Mouse (Mus musculus): ENCODE measurements at regions not wholly inside any gene's neighbourhood (a gene's known extent, or its start where the extent isn't known, plus 50 kb on each side); places are given as distances from the start of the nearest gene placed in this dataset.

GRCm38 (mm10) chr12:93136395-93136794 lies 1287.4 kb upstream of the Sel1l start:
- no peak for ATAC-seq (ENCODE audit: borderline replicate concordance, extremely low read depth, low FRiP score, low TSS enrichment)
- 82% methylated on average over 5 of the region's 5 CpGs for WGBS
- H3K9me3 ChIP-seq = no peaks in the 10 kb centered on the region

GRCm38 (mm10) chr12:93122216-93122615 lies 1273.3 kb upstream of the Sel1l start:
- Histone ChIP-seq H3K27me3 (no peaks in the 10 kb centered on the region), H3K36me3 (no peaks in the 10 kb centered on the region), H3K9me3 (no peaks in the 10 kb centered on the region), H3K4me1 (no peaks in the 10 kb centered on the region), H3K9ac (no peak overlapping the region), H3K4me2 (no peak overlapping the region), H3K4me3 (no peak overlapping the region), H3K27ac (no peak overlapping the region)
- 92% methylated on average over 2 of the region's 2 CpGs for WGBS
- no peak for ATAC-seq (ENCODE audit: borderline replicate concordance, extremely low read depth, low FRiP score, low TSS enrichment)

More at GRCm38 (mm10) chr12:93136395-93136794, 1287.4 kb upstream of the Sel1l start:
- Histone ChIP-seq H3K36me3 (no peaks in the 10 kb centered on the region), H3K4me2 (no peak overlapping the region), H3K27ac (no peak overlapping the region), H3K4me1 (no peaks in the 10 kb centered on the region), H3K9ac (no peak overlapping the region), H3K27me3 (no peaks in the 10 kb centered on the region), H3K4me3 (no peak overlapping the region)

- 52% methylated on average over 5 of the region's 5 CpGs for WGBS
- Histone ChIP-seq H3K27ac (no peak overlapping the region), H3K4me2 (no peak overlapping the region), H3K4me3 (no peak overlapping the region), H3K9ac (no peak overlapping the region), H3K27me3 (no peaks in the 10 kb centered on the region), H3K4me1 (no peaks in the 10 kb centered on the region), H3K36me3 (no peaks in the 10 kb centered on the region), H3K9me3 (no peaks in the 10 kb centered on the region)
- ATAC-seq (ENCODE audit: borderline replicate concordance, extremely low read depth, low FRiP score, low TSS enrichment) = no peak; the same call in 1 of the 2 replicates
Measured at GRCm38 (mm10) chr12:93088031-93088790, 1239.3 kb upstream of the Sel1l start.

- H3K4me3 ChIP-seq = no peak overlapping the region
- H3K27ac ChIP-seq = no peak overlapping the region
- no peak for ATAC-seq (ENCODE audit: borderline replicate concordance, extremely low read depth, low FRiP score, low TSS enrichment)
- 66% methylated on average over 1 of the region's 1 CpGs for WGBS
- H3K4me1 ChIP-seq = no peaks in the 10 kb centered on the region
- H3K9me3 ChIP-seq = no peaks in the 10 kb centered on the region
- no peak overlapping the region for H3K9ac ChIP-seq
- no peak overlapping the region for H3K4me2 ChIP-seq
- no peaks in the 10 kb centered on the region for H3K36me3 ChIP-seq
- no peaks in the 10 kb centered on the region for H3K27me3 ChIP-seq
Measured at GRCm38 (mm10) chr12:93063864-93064263, 1214.9 kb upstream of the Sel1l start.

- no peak for ATAC-seq (ENCODE audit: borderline replicate concordance, extremely low read depth, low FRiP score, low TSS enrichment)
- no peak overlapping the region for H3K4me3 ChIP-seq
- no peak overlapping the region for H3K9ac ChIP-seq
- no peak overlapping the region for H3K4me2 ChIP-seq
- no peaks in the 10 kb centered on the region for H3K9me3 ChIP-seq
- H3K27ac ChIP-seq = no peak overlapping the region
- no peaks in the 10 kb centered on the region for H3K4me1 ChIP-seq
- H3K36me3 ChIP-seq = no peaks in the 10 kb centered on the region
- no peaks in the 10 kb centered on the region for H3K27me3 ChIP-seq
Measured at GRCm38 (mm10) chr12:93019633-93020032, 1170.7 kb upstream of the Sel1l start.

- H3K4me2 ChIP-seq = no peak overlapping the region
- H3K27me3 ChIP-seq = no peaks in the 10 kb centered on the region
- H3K9me3 ChIP-seq = no peaks in the 10 kb centered on the region
- no peak for ATAC-seq (ENCODE audit: borderline replicate concordance, extremely low read depth, low FRiP score, low TSS enrichment)
- no peak overlapping the region for H3K9ac ChIP-seq
- H3K4me3 ChIP-seq = no peak overlapping the region
- no peaks in the 10 kb centered on the region for H3K36me3 ChIP-seq
- H3K27ac ChIP-seq = no peak overlapping the region
- no peaks in the 10 kb centered on the region for H3K4me1 ChIP-seq
Measured at GRCm38 (mm10) chr12:93011583-93011982, 1162.6 kb upstream of the Sel1l start.

GRCm38 (mm10) chr12:93006844-93007365 lies 1157.9 kb upstream of the Sel1l start:
- 37% methylated on average over 2 of the region's 2 CpGs for WGBS
- H3K36me3 ChIP-seq = no peaks in the 10 kb centered on the region
- no peak for ATAC-seq (ENCODE audit: borderline replicate concordance, extremely low read depth, low FRiP score, low TSS enrichment)
- H3K4me3 ChIP-seq = no peak overlapping the region
- no peak overlapping the region for H3K27ac ChIP-seq
- H3K9me3 ChIP-seq = no peaks in the 10 kb centered on the region
- H3K4me2 ChIP-seq = no peak overlapping the region
- no peak overlapping the region for H3K9ac ChIP-seq
- no peaks in the 10 kb centered on the region for H3K27me3 ChIP-seq
- H3K4me1 ChIP-seq = no peaks in the 10 kb centered on the region

GRCm38 (mm10) chr12:93003125-93003524 lies 1154.2 kb upstream of the Sel1l start:
- WGBS = 78% methylated on average over 4 of the region's 4 CpGs
- H3K4me2 ChIP-seq = no peak overlapping the region
- ATAC-seq (ENCODE audit: borderline replicate concordance, extremely low read depth, low FRiP score, low TSS enrichment) = no peak

GRCm38 (mm10) chr12:92975698-92976097 lies 1126.7 kb upstream of the Sel1l start:
- no peak for ATAC-seq (ENCODE audit: borderline replicate concordance, extremely low read depth, low FRiP score, low TSS enrichment)
- Histone ChIP-seq H3K27ac (no peak overlapping the region), H3K36me3 (no peaks in the 10 kb centered on the region), H3K4me1 (no peaks in the 10 kb centered on the region), H3K9ac (no peak overlapping the region), H3K9me3 (no peaks in the 10 kb centered on the region), H3K4me3 (no peak overlapping the region), H3K27me3 (no peaks in the 10 kb centered on the region), H3K4me2 (no peak overlapping the region)
- 80% methylated on average over 3 of the region's 3 CpGs for WGBS

More at GRCm38 (mm10) chr12:93003125-93003524, 1154.2 kb upstream of the Sel1l start:
- Histone ChIP-seq H3K27ac (no peak overlapping the region), H3K36me3 (no peaks in the 10 kb centered on the region), H3K27me3 (no peaks in the 10 kb centered on the region), H3K9me3 (no peaks in the 10 kb centered on the region), H3K4me1 (no peaks in the 10 kb centered on the region), H3K9ac (no peak overlapping the region), H3K4me3 (no peak overlapping the region)

- Histone ChIP-seq H3K27ac (no peak overlapping the region), H3K27me3 (no peaks in the 10 kb centered on the region), H3K4me2 (no peak overlapping the region), H3K4me1 (no peaks in the 10 kb centered on the region), H3K9ac (no peak overlapping the region), H3K4me3 (no peak overlapping the region), H3K9me3 (no peaks in the 10 kb centered on the region), H3K36me3 (no peaks in the 10 kb centered on the region)
- WGBS = 83% methylated on average over 3 of the region's 3 CpGs
- no peak for ATAC-seq (ENCODE audit: borderline replicate concordance, extremely low read depth, low FRiP score, low TSS enrichment)
Measured at GRCm38 (mm10) chr12:92944352-92944751, 1095.4 kb upstream of the Sel1l start.

GRCm38 (mm10) chr12:92927591-92927990 lies 1078.6 kb upstream of the Sel1l start:
- H3K9ac ChIP-seq = no peak overlapping the region
- no peak overlapping the region for H3K4me3 ChIP-seq
- no peaks in the 10 kb centered on the region for H3K27me3 ChIP-seq
- H3K4me2 ChIP-seq = no peak overlapping the region
- no peak overlapping the region for H3K27ac ChIP-seq
- no peaks in the 10 kb centered on the region for H3K9me3 ChIP-seq
- no peaks in the 10 kb centered on the region for H3K36me3 ChIP-seq
- no peaks in the 10 kb centered on the region for H3K4me1 ChIP-seq
- WGBS = 46% methylated on average over 2 of the region's 2 CpGs
- no peak for ATAC-seq (ENCODE audit: borderline replicate concordance, extremely low read depth, low FRiP score, low TSS enrichment)

GRCm38 (mm10) chr12:92926942-92927341 lies 1078.0 kb upstream of the Sel1l start:
- no peak overlapping the region for H3K4me3 ChIP-seq
- no peak for ATAC-seq (ENCODE audit: borderline replicate concordance, extremely low read depth, low FRiP score, low TSS enrichment)
- no peaks in the 10 kb centered on the region for H3K27me3 ChIP-seq
- no peak overlapping the region for H3K4me2 ChIP-seq
- H3K9me3 ChIP-seq = no peaks in the 10 kb centered on the region
- WGBS = 3% methylated on average over 1 of the region's 1 CpGs
- no peaks in the 10 kb centered on the region for H3K4me1 ChIP-seq
- no peaks in the 10 kb centered on the region for H3K36me3 ChIP-seq
- no peak overlapping the region for H3K9ac ChIP-seq
- H3K27ac ChIP-seq = no peak overlapping the region
